Mouse (Mus musculus) kidney, adult 11 months (tissue): ENCODE measurements around the gene Hist1h4j.
"Not testable (repeated sequence)": the region's sequence is repeated elsewhere in the genome, so short reads cannot be mapped to it uniquely, and the experiment has no call there.

Experiments
- DNase-seq: peaks from one replicate; pipeline ENCODE4 v3.0.0; 2022

Hist1h4j gene

DNA sequence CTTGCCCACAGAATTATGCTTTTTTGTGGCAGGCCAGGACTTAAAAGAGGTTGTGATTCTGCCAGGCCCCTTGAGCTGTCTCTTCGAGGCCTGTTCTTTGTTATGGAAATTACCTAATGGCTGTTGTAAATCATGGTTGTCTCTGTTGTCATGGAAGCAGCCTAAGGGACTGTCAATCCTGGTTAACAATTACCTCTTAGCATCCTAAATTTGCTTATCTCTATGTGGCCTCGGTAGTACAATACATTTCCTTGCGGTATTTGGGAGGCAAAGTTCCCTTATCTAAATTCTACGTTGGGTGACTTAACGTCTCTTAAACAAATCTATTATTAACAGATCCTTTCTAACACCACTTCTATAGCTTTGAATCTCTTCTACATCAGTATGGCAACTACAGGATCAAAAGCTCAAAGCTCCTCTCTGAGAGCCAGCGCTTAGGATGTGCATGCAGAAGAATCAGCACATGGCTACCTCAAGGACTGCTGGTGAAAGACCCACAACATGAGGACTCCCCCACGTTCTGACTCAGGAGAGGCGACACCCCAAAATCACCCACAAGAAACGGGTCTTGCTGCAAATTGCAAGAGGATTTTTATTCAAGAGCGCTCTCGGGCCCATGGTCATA lies 6.8 kb upstream of the Hist1h4j start:
- DNase-seq = no peak

DNA sequence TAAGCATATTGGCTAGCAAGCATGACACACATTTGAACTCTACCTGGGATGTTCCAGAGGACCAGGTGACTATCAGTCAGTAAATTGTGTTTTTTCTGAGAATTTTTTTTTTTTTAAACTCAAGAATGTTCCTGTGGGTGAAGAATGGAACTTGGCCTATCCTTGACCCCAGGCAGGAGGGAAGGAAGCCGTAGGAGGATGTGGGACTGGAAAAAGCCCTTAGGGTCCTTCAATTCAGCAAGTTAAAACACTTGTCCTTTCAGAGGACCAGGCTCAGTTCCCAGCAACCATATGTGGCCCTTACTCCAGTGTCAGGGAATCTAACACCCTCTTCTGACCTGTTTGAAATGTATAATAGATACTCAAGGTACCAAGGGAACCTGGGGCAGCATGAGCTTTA lies 5.3 kb upstream of the Hist1h4j start:
- no peak for DNase-seq

DNA sequence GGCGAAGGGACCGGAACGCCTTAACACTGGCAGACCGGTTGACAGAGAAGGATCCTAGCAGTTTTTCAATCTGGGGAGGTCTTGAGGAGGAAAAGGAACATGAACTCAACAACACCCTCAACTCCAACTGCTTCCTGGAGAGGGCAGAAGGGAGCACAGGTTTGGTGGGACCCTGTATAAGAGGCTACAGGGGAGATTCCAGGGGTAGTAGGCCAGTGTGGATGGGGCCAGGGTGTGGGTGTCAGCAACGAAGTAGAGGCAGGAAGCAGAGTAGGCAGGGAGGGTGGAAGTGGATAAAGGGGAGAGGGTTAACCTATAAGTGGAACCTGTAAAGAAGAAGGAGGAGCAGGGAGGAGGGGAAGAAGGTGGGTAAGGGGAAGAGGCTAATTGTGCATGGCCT lies 1.4 kb upstream of the Hist1h4j start:
- DNase-seq = no peak

DNA sequence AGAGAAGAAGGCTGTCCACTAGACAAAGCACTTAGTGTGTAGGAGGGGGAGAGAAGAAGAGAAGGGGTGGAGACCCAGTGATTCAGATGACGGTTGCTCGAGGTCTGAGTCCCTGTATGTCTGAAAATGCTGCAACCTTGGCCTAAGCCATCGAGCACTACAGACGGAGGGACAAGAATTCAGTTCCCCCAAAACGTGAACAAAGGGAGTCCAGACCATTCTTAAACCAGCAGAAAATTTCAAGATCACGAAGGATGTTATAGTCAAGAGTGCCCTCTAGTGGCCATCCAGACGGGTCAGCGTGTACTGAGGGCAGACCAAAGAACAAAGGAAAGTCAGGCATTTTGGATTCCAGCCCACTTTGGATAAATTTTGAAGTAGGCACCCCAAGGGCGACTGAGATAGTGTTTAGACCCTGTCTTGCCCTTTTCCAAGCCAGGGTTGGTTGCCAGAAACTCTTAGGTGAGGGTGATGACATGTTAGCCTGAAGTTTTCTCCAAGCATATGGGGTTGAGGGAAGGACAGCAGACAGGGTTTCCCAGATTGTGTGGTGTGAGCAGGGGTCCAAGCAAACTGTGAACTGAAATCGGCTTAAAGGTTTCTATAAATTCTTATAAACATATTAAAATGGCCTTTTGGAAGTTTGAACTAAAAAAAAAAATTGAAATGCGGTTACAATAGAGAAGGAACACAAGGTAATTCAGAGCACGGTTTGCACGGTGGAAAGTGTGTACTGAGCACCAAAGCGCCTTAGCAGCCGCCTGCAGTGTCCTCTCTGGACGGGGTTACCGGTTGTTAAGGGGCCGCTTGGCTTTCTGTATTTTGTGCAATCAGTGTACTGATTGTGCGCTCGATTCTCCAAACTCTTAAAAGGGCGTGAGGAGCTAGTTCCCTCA lies 606 bp upstream of the Hist1h4j start:
- peak; percentile 52 for DNase-seq

DNA sequence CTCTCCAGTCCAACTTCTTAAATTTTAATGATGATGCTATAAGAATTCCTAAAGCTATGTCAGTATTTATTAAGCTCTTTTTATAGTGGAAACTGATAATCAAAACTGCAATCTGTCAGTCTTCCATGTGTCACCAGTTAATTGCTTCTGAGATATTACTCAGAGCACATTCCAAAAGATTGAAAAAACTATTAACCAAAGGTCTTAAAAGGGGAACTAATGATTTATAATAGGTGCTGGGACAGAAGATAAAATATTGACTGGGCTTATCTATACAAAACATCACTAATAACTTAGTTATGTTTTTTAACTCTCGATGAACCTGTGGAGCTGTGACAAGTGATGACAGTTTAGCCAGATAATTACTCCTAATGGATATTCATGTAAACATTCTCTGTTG lies 10.1 kb downstream of the Hist1h4j start:
- no peak for DNase-seq

DNA sequence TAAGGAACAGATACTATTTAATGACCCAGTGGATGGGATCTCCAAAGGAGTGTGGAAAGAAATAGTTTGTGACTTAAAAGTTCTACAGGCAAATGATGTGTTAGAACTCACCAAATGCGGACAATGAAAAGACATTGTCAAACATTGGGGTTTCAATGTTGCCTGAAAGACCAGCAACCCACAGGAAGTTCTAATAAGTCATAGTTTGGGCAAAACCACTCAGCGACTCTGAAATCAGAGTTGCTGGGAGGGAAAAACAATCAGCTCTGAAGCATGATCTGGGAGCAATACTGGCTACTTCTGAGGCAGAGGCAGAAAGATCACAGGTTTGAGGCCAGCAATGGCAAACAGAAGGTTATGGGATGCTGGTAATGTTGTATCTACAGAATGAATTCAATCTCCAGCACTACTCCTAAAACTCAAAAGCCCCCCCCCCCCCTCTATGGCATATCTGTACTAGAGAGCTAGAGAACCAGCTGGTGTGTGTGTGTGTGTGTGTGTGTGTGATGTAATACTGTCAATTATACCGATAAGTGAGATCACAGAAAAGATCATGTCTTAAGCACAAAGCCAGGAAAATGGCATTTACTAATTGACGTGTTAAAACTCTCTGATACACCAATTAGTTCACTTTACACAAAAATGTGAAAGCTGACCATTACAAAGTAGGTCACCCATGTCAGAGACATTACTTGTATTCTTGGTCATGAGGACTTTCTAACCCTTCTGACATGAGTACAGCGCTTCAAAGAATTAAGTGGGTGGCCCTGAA lies 14.7 kb downstream of the Hist1h4j start:
- no peak for DNase-seq

DNA sequence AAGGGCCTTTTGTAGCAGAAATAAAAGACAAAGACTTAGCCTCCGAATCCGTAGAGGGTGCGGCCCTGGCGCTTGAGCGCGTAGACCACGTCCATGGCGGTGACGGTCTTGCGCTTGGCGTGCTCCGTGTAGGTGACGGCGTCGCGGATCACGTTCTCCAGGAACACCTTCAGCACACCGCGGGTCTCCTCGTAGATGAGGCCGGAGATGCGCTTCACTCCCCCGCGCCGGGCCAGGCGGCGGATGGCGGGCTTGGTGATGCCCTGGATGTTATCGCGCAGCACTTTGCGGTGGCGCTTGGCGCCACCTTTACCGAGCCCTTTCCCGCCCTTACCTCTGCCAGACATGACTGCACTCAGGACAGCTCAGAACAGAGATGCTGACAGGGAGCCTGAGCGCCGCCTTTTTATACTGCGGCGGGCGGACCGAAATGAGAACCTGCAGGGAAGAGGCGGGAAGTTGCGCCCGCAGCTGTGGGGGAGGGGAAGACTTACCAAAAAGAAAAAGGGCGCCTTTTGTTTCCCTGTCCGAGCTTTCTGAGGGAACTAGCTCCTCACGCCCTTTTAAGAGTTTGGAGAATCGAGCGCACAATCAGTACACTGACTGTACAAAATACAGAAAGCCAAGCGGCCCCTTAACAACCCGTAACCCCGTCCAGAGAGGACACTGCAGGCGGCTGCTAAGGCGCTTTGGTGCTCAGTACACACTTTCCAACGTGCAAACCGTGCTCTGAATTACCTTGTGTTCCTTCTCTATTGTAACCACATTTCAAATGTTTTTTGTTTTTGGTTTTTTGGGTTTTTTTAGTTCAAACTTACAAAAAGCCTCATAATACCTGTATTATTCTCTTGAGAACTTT lies 15.5 kb downstream of the Hist1h4j start, which contains the start of gene Hist1h4k:
Hist1h4k (minus strand) TSS at position 347 of the 859 bp plus-strand sequence.
- peak; percentile 53 for DNase-seq

DNA sequence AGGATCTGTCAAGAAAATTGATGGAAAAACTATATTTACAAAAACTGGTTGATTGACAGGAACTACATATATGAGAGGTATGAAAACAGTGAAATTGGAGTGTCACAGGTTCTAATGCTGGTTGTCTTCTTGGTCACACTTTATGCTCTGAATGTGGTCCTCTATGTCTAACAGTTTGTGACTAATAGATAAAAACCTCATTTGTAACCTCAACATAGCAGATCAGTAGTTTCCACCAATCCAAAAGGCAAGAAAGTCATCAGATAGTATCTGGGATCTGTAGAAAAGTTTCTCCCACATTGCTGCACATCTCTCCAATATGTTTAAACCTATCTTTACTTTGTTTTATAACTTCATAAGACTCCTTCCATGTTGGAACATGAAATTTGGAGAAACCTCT lies 16.6 kb downstream of the Hist1h4j start:
- DNase-seq = no peak

DNA sequence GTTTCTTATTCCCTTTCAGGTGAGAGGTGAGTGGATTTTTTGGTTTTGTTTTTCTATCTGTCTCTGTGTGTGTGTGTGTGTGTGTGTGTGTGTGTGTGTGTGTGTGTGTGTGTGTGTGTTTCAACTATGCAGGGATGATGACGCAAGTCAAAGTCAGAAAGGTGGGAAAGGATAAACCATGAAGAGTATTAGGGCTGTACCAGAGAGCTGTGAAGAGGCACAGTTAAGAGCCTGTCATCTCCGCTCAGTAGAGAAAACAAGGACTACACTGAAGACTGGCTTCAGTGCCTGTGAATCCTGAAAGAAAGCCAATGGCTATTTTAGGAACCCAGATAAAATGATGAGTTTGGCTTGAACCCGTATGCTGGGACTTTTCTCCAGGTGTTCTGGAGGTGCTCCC lies 17.0 kb downstream of the Hist1h4j start:
- no peak for DNase-seq

DNA sequence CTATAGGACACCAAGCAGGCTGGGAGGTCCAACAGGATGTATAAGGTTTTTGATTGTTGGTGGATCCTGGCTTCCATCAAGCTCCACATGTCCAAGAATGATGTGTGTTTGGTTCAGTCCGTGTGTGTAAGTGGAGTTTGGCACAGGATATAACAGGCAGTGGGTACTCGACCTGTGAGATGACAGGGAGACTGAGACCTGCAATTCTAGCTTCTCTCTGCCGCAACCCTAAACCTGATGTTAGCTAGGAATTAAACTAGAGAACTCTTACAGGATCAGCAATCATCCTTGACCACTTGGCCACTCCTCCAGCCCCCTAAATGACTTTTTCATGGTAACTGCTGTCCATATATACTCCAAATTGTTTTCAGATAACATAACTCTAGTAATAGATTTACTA lies 17.5 kb downstream of the Hist1h4j start:
- DNase-seq = no peak

DNA sequence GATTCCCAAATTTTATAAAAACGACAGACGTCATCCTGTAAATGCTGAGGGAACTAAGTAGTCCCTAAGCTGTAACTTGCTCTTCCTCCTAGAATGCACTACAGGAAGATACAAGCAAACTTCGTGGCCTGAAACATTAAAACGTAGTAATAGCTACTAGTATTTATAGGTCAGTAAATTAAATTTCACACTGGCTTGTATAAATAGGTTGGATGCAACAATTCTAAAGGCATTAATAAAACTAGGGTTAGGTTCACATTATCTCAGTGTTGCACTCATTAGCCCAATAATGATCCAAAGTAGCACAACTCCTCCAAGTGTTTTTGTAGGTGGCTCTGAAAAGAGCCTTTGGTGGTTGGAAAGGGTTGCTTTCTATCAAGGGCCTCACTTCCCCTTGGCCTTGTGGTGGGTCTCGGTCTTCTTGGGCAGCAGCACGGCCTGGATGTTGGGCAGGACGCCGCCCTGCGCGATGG lies 18.2 kb downstream of the Hist1h4j start:
- no peak for DNase-seq

DNA sequence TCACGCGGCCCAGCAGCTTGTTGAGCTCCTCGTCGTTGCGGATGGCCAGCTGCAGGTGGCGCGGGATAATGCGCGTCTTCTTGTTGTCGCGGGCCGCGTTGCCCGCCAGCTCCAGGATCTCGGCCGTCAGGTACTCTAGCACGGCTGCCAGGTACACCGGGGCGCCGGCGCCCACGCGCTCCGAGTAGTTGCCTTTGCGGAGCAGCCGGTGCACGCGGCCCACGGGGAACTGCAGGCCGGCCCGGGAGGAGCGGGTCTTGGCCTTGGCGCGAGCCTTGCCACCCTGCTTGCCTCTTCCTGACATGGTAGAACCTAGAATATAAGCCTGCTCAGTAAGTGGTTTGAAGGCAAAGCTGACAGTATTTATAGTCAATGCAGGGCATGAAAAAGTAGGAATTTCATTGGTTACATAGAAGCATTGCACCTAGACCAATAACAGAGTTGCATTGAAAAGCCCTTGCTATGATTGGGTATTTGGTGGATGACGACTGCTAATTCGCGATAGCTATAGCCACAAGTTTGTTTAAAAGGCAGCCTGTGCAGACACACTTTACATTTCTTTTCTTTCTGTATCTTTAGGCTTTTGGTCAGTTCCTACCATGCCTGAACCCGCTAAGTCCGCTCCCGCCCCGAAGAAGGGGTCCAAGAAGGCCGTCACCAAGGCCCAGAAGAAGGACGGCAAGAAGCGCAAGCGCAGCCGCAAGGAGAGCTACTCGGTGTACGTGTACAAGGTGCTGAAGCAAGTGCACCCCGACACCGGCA lies 18.8 kb downstream of the Hist1h4j start, which contains the start of the genes Hist1h2ak and Hist1h2bn:
Hist1h2ak (minus strand) TSS at position 304 of the 762 bp plus-strand sequence.
Hist1h2bn (plus strand) TSS at position 600 of the 762 bp plus-strand sequence.
- DNase-seq = peak; percentile 31

DNA sequence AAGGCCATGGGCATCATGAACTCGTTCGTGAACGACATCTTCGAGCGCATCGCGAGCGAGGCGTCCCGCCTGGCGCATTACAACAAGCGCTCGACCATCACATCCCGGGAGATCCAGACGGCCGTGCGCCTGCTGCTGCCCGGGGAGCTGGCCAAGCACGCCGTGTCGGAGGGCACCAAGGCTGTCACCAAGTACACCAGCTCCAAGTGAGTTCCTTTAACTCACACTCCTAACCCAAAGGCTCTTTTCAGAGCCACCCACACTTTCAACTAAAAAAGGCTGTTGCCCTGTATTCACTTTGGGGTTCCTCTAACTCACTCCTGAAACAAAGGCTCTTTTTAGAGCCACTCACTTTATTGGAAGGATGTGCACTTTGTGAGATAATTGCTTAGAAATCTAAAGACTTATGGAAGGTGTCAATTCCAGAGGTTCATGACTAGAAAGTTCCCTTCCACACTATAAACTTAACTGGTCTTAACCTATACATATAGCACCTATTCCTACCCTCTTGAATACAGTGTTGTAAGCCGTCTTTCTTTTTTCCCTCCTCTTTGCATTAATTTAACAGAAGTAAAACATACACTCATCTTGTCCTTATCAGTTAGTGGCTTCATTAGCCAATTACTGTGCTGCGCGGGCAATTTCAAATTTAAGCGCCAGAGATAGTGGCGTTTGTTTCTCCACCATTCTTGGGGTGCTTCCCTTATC lies 19.6 kb downstream of the Hist1h4j start:
- not testable (repeated sequence) for DNase-seq

DNA sequence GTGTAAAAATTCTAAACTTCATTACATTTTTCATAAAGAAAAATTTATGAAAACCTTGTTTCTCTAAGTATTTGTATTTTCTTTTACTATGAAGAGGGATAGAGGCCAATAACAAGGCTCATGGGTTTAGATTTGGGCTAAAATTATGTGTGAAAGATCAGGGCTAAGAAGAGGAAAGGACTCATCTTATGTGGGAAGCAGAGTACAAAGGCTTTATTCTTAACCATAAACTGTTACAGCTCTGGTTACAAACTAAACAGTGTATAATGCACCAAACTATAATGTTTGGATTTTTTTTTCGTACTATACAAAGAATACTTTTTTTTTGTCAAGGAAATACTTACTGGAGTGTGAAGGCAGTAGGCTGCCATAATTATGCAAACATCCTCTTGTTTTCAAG lies 20.8 kb downstream of the Hist1h4j start:
- no peak for DNase-seq

DNA sequence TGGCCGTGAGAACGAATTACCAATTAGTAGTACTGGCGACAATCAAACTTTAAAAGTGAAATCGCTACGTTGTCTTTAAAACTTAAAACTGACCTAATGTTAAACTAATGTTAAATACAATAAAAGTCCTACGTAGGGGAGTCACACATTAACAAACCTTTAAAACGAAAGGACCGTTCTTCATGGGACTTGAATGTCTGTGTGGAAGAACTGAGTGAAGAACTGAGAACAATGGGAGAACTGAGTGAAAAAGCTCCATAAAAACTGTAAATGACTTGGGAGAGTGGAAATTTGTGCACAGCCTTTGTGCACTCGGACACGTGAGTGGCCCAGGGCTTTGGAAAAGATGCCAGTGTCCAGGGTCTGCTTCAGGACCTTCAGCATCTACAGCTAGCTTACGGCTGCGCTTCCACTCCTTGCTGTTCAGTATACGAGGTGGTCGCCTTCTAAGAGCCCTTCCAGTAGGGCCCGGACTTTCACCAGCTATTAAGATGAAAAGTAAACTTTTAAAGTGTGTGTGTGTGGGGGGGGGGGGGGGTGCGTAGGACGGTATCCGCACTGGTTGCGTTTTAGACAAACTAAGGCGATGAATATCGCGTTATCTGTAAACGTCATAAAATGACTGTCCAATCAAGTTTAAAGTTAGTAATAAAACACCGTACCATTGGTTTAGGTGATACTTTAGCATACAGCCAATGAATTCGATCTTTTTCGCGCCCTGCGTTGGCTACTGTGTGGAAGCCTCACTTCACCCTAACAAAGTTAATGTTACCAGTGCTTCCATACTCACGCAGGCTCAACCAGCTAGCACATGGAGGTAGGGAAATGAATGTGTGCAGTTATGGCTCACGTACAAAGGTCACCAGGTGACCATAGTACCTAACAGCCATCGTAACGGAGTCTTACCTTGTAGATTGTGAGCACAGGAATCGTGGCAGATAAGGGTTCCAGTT lies 44.2 kb downstream of the Hist1h4j start:
- peak; percentile 17 for DNase-seq

DNA sequence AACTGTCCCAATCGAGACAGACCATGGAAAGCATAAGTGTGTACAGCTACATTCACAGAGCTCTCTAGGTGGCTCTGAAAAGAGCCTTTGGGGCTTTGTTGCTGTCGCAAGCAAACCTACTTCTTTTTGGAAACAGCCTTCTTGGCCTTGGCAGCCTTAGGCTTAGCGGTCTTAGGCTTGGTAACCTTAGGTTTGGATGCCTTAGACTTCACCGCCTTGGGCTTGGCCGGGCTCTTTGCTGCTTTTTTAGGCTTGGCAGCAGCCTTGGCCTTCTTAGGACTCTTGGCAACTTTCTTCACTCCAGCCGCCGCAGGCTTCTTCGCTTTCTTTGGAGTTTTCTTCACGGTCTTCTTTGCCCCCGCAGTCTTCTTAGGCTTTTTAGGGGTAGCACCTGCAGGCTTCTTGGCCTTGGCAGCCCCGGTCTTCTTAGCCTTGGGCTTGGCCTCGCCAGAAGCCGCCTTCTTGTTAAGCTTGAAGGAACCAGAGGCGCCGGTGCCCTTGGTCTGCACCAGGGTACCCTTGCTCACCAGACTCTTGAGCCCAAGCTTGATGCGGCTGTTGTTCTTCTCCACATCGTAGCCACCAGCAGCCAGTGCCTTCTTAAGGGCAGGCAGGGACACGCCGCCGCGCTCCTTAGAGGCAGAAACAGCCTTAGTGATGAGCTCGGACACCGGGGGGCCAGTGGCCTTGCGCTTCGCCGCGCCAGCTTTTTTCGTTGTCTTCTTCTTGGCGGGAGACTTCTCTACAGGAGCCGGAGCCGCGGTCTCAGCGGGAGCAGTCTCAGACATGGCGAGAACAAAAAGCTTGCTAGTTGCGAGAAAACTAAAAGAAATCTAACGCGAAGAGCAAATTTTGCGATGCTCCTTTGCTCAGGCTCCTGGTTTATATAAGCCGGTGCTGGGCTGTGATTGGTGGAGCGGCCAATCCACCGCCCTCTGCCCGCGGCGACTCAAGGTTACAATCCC lies 45.2 kb downstream of the Hist1h4j start, which contains the start of gene Hist1h1b:
Hist1h1b (minus strand) TSS at position 859 of the 965 bp plus-strand sequence.
- no peak for DNase-seq

DNA sequence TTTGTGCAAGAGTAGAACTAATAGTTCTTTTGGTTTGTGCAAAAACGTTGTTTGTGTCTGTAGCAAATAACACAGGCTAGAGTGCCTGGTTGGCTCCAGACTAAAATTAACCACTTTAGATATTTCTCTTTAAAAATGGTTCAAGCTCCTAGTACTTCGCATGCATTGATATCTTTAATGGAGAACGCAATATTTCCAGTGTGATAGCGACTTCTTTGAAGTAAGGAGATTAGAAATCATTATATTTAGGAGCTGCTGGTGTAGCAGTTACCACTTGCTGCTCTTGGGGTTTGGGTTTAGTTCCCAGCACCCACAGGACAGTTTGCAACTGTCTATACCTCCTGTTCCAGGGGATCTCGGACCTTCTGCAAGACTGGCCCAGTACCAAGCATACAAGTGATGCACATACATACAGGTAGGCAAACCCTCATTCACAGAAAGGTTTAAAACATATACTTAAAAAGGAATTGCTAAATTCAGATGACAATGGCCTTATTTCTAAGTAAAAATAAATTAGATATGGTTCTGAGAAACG lies 46.2 kb downstream of the Hist1h4j start:
- DNase-seq = no peak

DNA sequence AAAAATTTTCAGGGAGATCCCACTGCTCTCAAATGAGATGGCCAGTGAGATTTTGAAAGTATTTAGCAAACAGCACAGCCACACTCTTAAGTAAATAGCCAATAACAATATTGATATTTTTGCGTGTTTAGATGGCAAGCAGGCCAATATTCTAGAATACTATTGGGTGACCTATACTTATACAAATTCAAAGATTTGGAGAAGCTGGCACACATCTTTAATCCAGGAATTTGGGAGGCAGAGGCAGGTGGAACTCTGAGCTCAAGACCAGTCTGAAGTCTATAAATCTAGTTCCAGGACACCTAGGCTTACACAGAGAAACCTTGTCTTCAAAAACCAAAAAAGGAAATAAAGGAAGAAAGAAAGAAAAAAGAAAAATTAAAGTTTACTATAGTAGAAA lies 46.8 kb downstream of the Hist1h4j start:
- no peak for DNase-seq
